ENCODE assay signal across 8 mouse cellular contexts in genomic region chr7:38174321-38175148, GRCm38 (mm10). TPM values are rescaled to one million over a fixed set of nuclear protein-coding genes. Genes with fewer than 3 reads are reported as not detected.
A peak's percentile ranks its signal among the peaks of the same experiment; 100 is the strongest.
DNase-seq lines count a peak whose midpoint lies in the region; ATAC-seq lines count a peak whose summit lies in the region.

No protein-coding gene starts in this region.

- no peak overlapping the region for H3K27ac ChIP-seq in kidney, embryonic 16.5 days (ENCODE audit: low read length)
- H3K27ac ChIP-seq in limb, embryonic 10.5 days = peak overlapping the region; percentile 89

- H3K4me2 ChIP-seq in kidney, embryonic 16.5 days (replicated peaks; ENCODE audit: low read depth, low read length) = peak overlapping the region; percentile 65

- H3K36me3 ChIP-seq in kidney, embryonic 16.5 days (ENCODE audit: insufficient read depth, low read length) = no peaks in the 10 kb centered on the region
- H3K36me3 ChIP-seq in limb, embryonic 10.5 days = no peaks in the 10 kb centered on the region

- H3K4me3 ChIP-seq in kidney, embryonic 16.5 days (ENCODE audit: low read length) = peak overlapping the region; percentile 39
- H3K4me3 ChIP-seq in limb, embryonic 10.5 days = peak overlapping the region; percentile 40

- H3K9me3 ChIP-seq in kidney, embryonic 16.5 days (ENCODE audit: low read length) = no peaks in the 10 kb centered on the region
- H3K9me3 ChIP-seq in limb, embryonic 10.5 days (replicated peaks) = no peaks in the 10 kb centered on the region

- no peak for DNase-seq in kidney, postnatal 36 days
- DNase-seq in embryo, embryonic 9.5 days (ENCODE audit: extremely low spot score) = peak; percentile 70
- peak; percentile 27 for DNase-seq in heart, postnatal 4 days
- DNase-seq in limb, embryonic 10.5 days (ENCODE audit: low spot score) = peak; percentile 72
- peak; percentile 74 for DNase-seq in neural tube, embryonic 10.5 days (ENCODE audit: extremely low spot score, low spot score)
- DNase-seq in thymus, postnatal 4 days = peak; percentile 77
- no peak for DNase-seq in gastrocnemius, postnatal 10 days

- H3K27me3 ChIP-seq in kidney, embryonic 16.5 days (ENCODE audit: insufficient read depth, low read length) = peaks cover 8% of the 10 kb centered on the region; the same call in 1 of the 2 replicates
- peaks cover 38% of the 10 kb centered on the region for H3K27me3 ChIP-seq in limb, embryonic 10.5 days (ENCODE audit: low read depth, poor library complexity, severe bottlenecking)

- peaks cover 10% of the 10 kb centered on the region for H3K4me1 ChIP-seq in kidney, embryonic 16.5 days (ENCODE audit: insufficient read depth, low read length)
- H3K4me1 ChIP-seq in limb, embryonic 10.5 days = peaks cover 13% of the 10 kb centered on the region

- peak overlapping the region; percentile 63 for H3K9ac ChIP-seq in kidney, embryonic 16.5 days (replicated peaks; ENCODE audit: low read length)

- 14% methylated on average over 31 of the region's 31 CpGs for WGBS in kidney, embryonic 16.5 days
- WGBS in limb, embryonic 10.5 days = 17% methylated on average over 31 of the region's 31 CpGs

- peak; percentile 55; the same call in 1 of the 2 replicates for ATAC-seq in kidney, embryonic 16.5 days (ENCODE audit: low FRiP score, low TSS enrichment)

RNA-seq across cellular contexts. Expression of gene 1600014C10Rik, which starts 8.5 kb away (rescaled TPM):
- 17.6 and 18.9 TPM in 2 replicates for polyA plus RNA-seq in kidney, embryonic 16.5 days (2015; fragmentation: Nextera tagmentation; extraction: Ambion mirVana)
- total RNA-seq in heart, postnatal 4 days (2021) = 10 to 100 TPM; 14.2 to 15.7 TPM
- 12.2 and 14.5 TPM in 2 replicates for polyA plus RNA-seq in limb, embryonic 10.5 days (2016; fragmentation: Nextera tagmentation; extraction: Ambion mirVana)
- 10 to 100 TPM; 15.1 to 15.8 TPM for total RNA-seq in gastrocnemius, postnatal 10 days (2021)

RNA-seq across cellular contexts. Expression of gene Plekhf1, which starts 53.3 kb away (rescaled TPM):
- polyA plus RNA-seq in kidney, embryonic 16.5 days (2015; fragmentation: Nextera tagmentation; extraction: Ambion mirVana) = 5.9 and 6.3 TPM in 2 replicates
- 1 to 10 TPM; 4.7 to 6.4 TPM for total RNA-seq in heart, postnatal 4 days (2021)
- polyA plus RNA-seq in limb, embryonic 10.5 days (2016; fragmentation: Nextera tagmentation; extraction: Ambion mirVana) = 2.9 and 4.3 TPM in 2 replicates
- 1 to 10 TPM; 5.7 to 9.4 TPM for total RNA-seq in gastrocnemius, postnatal 10 days (2021)

Comparison
In these comparisons a context has a peak if more than half of its experiments do, and no peak if none do; other contexts are left out.
1. DNase-seq: peak in embryo, embryonic 9.5 days (single experiment), heart, postnatal 4 days (single experiment), limb, embryonic 10.5 days (single experiment), neural tube, embryonic 10.5 days (single experiment) and thymus, postnatal 4 days (single experiment); none in kidney, postnatal 36 days (0 of 2) and gastrocnemius, postnatal 10 days (single experiment).